Mouse (Mus musculus) ES-Bruce4 (cell line): ENCODE measurements at regions not wholly inside any gene's neighbourhood (a gene's known extent, or its start where the extent isn't known, plus 50 kb on each side); places are given as distances from the start of the nearest gene placed in this dataset.

Source experiments
- H3K27ac ChIP-seq: 2 replicates; pipeline ENCODE4 v1.5.1; 2012; ENCODE audit warnings: low read length, inconsistent platforms; ENCODE audit not compliant: insufficient read depth
- H3K27me3 ChIP-seq: 2 replicates; pipeline ENCODE4 v1.6.1; 2012; ENCODE audit warnings: mild to moderate bottlenecking, low read length, inconsistent platforms; ENCODE audit not compliant: control insufficient read depth, poor library complexity, insufficient read depth, severe bottlenecking
- H3K36me3 ChIP-seq: 2 replicates; pipeline ENCODE4 v1.6.1; 2012; ENCODE audit warnings: inconsistent platforms, mild to moderate bottlenecking, low read length, moderate library complexity; ENCODE audit not compliant: control insufficient read depth, poor library complexity, insufficient read depth, severe bottlenecking
- H3K4me1 ChIP-seq: one replicate; pipeline ENCODE4 v1.8.1; 2011; ENCODE audit warnings: low read length; ENCODE audit not compliant: control insufficient read depth, insufficient read depth
- H3K4me3 ChIP-seq: 2 replicates; pipeline ENCODE4 v1.5.1; 2011; ENCODE audit warnings: low read depth, mild to moderate bottlenecking, low read length
- H3K9ac ChIP-seq: 2 replicates; pipeline ENCODE4 v1.6.1; 2012; ENCODE audit warnings: low read depth, mild to moderate bottlenecking, inconsistent platforms; ENCODE audit not compliant: poor library complexity, severe bottlenecking
- H3K9me3 ChIP-seq: replicated peaks from 2 replicates; pipeline ENCODE4 v1.6.1; 2012; ENCODE audit warnings: mild to moderate bottlenecking, low read length, inconsistent platforms; ENCODE audit not compliant: control insufficient read depth, poor library complexity, insufficient read depth, severe bottlenecking
- CTCF ChIP-seq: IDR thresholded peaks from one replicate; pipeline ENCODE4 v1.8.1; 2011; ENCODE audit warnings: low read depth, low read length
- EP300 ChIP-seq: IDR thresholded peaks from 2 replicates; pipeline ENCODE4 v1.6.1; 2011; ENCODE audit warnings: low read depth, low read length; ENCODE audit not compliant: insufficient read depth
- POLR2A ChIP-seq: IDR thresholded peaks from one replicate; pipeline ENCODE4 v1.8.1; 2011; ENCODE audit warnings: low read length; ENCODE audit not compliant: insufficient read depth

- H3K27me3 ChIP-seq: no peaks in the 10 kb centered on the region
- TF ChIP-seq EP300: no peak
- TF ChIP-seq CTCF: no peak
- TF ChIP-seq POLR2A: no peak
These were observed 256.8 kb downstream of the Rybp start for GRCm38 (mm10) chr6:100030522-100030921.

GRCm38 (mm10) chr6:100030010-100030409, 257.3 kb downstream of the Rybp start:
- H3K36me3 ChIP-seq: no peaks in the 10 kb centered on the region
- TF ChIP-seq POLR2A (no peak), EP300 (no peak), CTCF (no peak)
- H3K9ac ChIP-seq: no peak overlapping the region
- no peak overlapping the region for H3K27ac ChIP-seq
- H3K4me1 ChIP-seq: no peaks in the 10 kb centered on the region
- H3K27me3 ChIP-seq: no peaks in the 10 kb centered on the region
- H3K4me3 ChIP-seq: no peak overlapping the region
- H3K9me3 ChIP-seq: no peaks in the 10 kb centered on the region; the same call in 1 of the 2 replicates

More at GRCm38 (mm10) chr6:100030522-100030921, 256.8 kb downstream of the Rybp start:
- Histone ChIP-seq H3K4me1 (no peaks in the 10 kb centered on the region), H3K4me3 (no peak overlapping the region), H3K27ac (no peak overlapping the region), H3K9ac (no peak overlapping the region), H3K9me3 (no peaks in the 10 kb centered on the region; the same call in 1 of the 2 replicates), H3K36me3 (no peaks in the 10 kb centered on the region)

- Histone ChIP-seq H3K4me3 (no peak overlapping the region), H3K36me3 (no peaks in the 10 kb centered on the region), H3K4me1 (no peaks in the 10 kb centered on the region), H3K9ac (no peak overlapping the region), H3K9me3 (no peaks in the 10 kb centered on the region; the same call in 1 of the 2 replicates), H3K27me3 (no peaks in the 10 kb centered on the region), H3K27ac (no peak overlapping the region)
- TF ChIP-seq EP300 (no peak), POLR2A (no peak), CTCF (no peak)
These were observed 259.8 kb downstream of the Rybp start for GRCm38 (mm10) chr6:100027524-100027923.

- Histone ChIP-seq H3K4me1 (no peaks in the 10 kb centered on the region), H3K36me3 (no peaks in the 10 kb centered on the region), H3K4me3 (no peak overlapping the region), H3K9me3 (no peaks in the 10 kb centered on the region), H3K27ac (no peak overlapping the region), H3K9ac (no peak overlapping the region), H3K27me3 (no peaks in the 10 kb centered on the region)
- TF ChIP-seq EP300 (no peak), CTCF (no peak), POLR2A (no peak)
These were observed 261.7 kb downstream of the Rybp start for GRCm38 (mm10) chr6:100025531-100025951.

- Histone ChIP-seq H3K9ac (no peak overlapping the region), H3K4me3 (no peak overlapping the region), H3K27ac (no peak overlapping the region), H3K36me3 (no peaks in the 10 kb centered on the region), H3K27me3 (no peaks in the 10 kb centered on the region), H3K4me1 (no peaks in the 10 kb centered on the region), H3K9me3 (no peaks in the 10 kb centered on the region)
- TF ChIP-seq CTCF (no peak), EP300 (no peak), POLR2A (no peak)
These were observed 263.7 kb downstream of the Rybp start for GRCm38 (mm10) chr6:100023434-100024095.

- H3K27ac ChIP-seq: no peak overlapping the region
- H3K36me3 ChIP-seq: no peaks in the 10 kb centered on the region
- no peaks in the 10 kb centered on the region for H3K27me3 ChIP-seq
- no peak overlapping the region for H3K4me3 ChIP-seq
- H3K4me1 ChIP-seq: no peaks in the 10 kb centered on the region
- TF ChIP-seq CTCF (no peak), EP300 (no peak), POLR2A (no peak)
- no peak overlapping the region for H3K9ac ChIP-seq
- H3K9me3 ChIP-seq: no peaks in the 10 kb centered on the region
These were observed 268.3 kb downstream of the Rybp start for GRCm38 (mm10) chr6:100019016-100019415.
